Mouse (Mus musculus) hindbrain, embryonic 10.5 days (tissue): ENCODE results near the gene Ms4a10. TPM values are rescaled to one million over a fixed set of nuclear protein-coding genes. Genes with fewer than 3 reads are reported as not detected.

Experiments used
- DNase-seq: peaks from one replicate; pipeline ENCODE4 v3.0.0-alpha.2; 2017; ENCODE audit warnings: low spot score
- H3K27ac ChIP-seq: fragments of 300-500 bp; sonication (generic); 2 replicates; pipeline ENCODE4 v1.5.1; 2016; ENCODE audit warnings: mild to moderate bottlenecking, moderate library complexity
- H3K27me3 ChIP-seq: fragments of 300-500 bp; sonication (generic); 2 replicates; pipeline ENCODE4 v1.6.1; 2016; ENCODE audit warnings: mild to moderate bottlenecking; ENCODE audit not compliant: poor library complexity, insufficient read depth, severe bottlenecking
- H3K36me3 ChIP-seq: fragments of 300-500 bp; sonication (generic); 2 replicates; pipeline ENCODE4 v1.6.1; 2016; ENCODE audit warnings: mild to moderate bottlenecking, moderate library complexity
- H3K4me1 ChIP-seq: fragments of 300-500 bp; sonication (generic); replicated peaks from 2 replicates; pipeline ENCODE4 v1.6.1; 2016; ENCODE audit warnings: mild to moderate bottlenecking
- H3K4me3 ChIP-seq: fragments of 300-500 bp; sonication (generic); 2 replicates; pipeline ENCODE4 v1.5.1; 2016; ENCODE audit warnings: mild to moderate bottlenecking, moderate library complexity
- H3K9me3 ChIP-seq: fragments of 300-500 bp; sonication (generic); 2 replicates; pipeline ENCODE4 v1.6.1; 2016; ENCODE audit warnings: mild to moderate bottlenecking, moderate library complexity
- WGBS: fragments of 180-500 bp; shearing (Covaris S2); methylation state at CpG from one replicate; pipeline ENCODE4 v1.1.7; 2016; 5-methylcytosine and 5-hydroxymethylcytosine counted together
- polyA plus RNA-seq: library from polyadenylated mRNA; unstranded; fragments of >200 nt; fragmentation: Nextera tagmentation; extraction: Ambion mirVana; gene quantifications from 2 replicates; pipeline ENCODE4 v1.2.1, GENCODE M21; 2016

Ms4a10 gene
- polyA plus RNA-seq, 1 experiment from 2014 or later = not detected

DNA sequence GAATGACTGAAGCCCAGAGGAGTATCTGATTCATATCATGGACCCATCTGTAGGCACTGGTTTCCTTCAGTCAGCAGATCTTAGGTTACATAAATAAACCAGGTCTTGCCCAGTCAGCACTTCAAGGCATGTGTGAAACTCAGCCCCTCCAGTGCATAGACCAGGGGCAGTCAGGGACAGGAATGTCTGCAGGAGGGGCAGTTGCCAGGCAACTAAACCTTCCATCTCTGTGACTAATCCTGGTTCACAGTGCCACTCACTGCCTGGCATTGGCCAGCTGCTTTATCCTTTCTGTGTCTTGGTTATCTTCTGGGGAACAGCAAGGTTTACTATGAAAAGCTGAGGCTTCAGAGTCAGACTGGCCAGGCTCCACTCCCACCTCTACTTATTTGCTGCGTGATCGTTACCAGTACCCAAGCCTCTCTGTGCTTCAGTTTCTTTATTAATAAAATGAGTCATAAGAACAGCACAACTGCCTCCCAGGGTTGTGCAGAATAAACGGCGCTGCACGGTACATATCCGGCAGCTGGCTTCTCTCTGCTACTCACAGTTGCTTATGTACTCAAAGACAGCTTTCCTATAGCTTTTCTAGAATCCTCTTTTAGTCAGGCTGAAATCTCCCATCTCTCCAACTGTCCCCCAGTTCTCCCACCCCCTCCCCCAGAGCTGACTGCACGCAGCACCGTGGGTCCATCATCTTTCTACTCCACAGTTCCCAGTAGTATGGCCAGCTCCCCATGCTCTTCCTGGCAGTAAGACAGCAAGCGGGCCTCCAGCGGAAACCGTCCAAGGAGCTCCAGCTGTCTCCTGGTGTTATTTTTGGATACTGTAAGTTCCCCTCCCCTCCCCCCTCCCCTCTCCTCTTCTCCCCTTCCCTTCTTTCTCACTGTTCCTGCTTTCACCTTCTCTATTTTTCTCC, 22.2 kb downstream of the Ms4a10 start:
- Histone ChIP-seq H3K9me3 (no peaks in the 10 kb centered on the region), H3K36me3 (no peaks in the 10 kb centered on the region; the same call in 1 of the 2 replicates), H3K4me3 (no peak overlapping the region), H3K4me1 (peaks cover 32% of the 10 kb centered on the region), H3K27me3 (no peaks in the 10 kb centered on the region), H3K27ac (0 out of 2 replicates have a peak overlapping the region, but pooled peaks have one; percentile 36)
- peak; percentile 21 for DNase-seq
- 69% methylated on average over 11 of the region's 11 CpGs for WGBS

DNA sequence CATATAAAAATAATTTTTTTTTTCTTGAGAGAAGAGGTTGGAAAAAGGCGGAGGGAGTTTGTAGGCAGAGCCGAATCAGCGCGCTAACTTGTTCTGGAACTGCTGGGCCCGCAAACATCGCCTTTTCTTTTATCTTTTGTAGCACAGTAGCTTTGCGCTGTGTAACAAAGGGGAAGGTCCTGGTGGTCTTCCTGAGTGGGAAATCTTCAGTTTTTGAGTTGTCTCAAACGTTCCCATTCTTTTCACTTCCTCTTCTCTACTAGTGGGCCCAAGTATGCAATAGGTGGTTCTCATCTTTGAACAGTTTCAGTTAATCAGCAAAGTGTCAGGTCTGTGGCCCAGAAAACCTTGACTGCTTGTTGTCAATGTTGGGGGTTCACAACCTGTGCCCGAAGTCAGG, 24.9 kb downstream of the Ms4a10 start:
- Histone ChIP-seq H3K27me3 (no peaks in the 10 kb centered on the region), H3K4me1 (peaks cover 44% of the 10 kb centered on the region), H3K36me3 (peaks cover 25% of the 10 kb centered on the region), H3K27ac (peak overlapping the region; percentile 82), H3K9me3 (no peaks in the 10 kb centered on the region), H3K4me3 (peak overlapping the region; percentile 98)
- DNase-seq = no peak
- WGBS = 41% methylated on average over 9 of the region's 9 CpGs

DNA sequence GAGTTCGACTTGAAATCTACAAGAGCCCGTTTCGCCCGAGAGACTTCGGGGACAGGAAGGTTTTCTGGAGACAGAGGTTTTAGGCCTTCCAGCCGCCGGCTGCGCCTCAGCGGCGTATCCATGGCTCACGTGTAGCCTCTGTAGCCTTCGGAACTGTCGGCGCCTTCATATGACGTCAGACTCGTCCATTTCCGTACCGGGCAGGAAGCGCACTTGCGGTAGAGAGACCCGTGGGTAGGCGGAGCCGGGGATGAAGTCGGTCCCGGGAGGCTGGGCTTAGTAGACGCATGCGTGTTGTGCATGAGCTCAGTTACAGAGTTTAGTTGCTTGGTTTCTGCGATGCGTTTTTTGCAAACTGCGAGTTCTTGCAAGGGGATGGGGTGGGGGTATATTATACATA, 25.4 kb downstream of the Ms4a10 start, which contains the start of gene Ccdc86:
Ccdc86 (minus strand) TSS at position 155 of the 400 bp plus-strand sequence.
- WGBS = under 1% methylated on average over 30 of the region's 30 CpGs
- no peaks in the 10 kb centered on the region for H3K27me3 ChIP-seq
- peak within 1 kb of the TSS; percentile 98 for H3K4me3 ChIP-seq
- DNase-seq = peak; percentile 98
- H3K9me3 ChIP-seq = no peaks in the 10 kb centered on the region
- H3K36me3 ChIP-seq = peaks cover 29% of the 10 kb centered on the region
- peak within 1 kb of the TSS; percentile 82 for H3K27ac ChIP-seq
- peaks cover 44% of the 10 kb centered on the region for H3K4me1 ChIP-seq

DNA sequence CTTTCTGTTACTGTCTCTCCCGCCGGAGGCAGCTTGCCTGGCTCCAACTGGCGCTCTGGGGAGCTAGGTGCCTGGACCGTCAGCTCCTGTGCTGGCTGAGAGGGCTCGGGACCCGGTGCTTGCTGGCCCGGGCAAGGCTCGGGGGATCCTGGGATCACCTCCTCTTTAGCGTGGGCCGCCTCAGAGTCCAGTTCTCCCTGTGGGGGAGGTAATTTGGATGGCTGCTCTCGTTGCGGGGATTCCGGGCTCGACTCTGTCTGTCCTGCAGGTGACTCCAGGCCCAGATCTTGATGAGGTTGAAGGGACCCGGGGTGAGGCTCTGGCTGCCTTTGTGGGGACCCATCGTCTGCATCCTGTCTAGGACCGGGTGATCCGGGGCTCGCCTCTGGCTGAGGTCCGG, 26.1 kb downstream of the Ms4a10 start:
- under 1% methylated on average over 20 of the region's 20 CpGs for WGBS

DNA sequence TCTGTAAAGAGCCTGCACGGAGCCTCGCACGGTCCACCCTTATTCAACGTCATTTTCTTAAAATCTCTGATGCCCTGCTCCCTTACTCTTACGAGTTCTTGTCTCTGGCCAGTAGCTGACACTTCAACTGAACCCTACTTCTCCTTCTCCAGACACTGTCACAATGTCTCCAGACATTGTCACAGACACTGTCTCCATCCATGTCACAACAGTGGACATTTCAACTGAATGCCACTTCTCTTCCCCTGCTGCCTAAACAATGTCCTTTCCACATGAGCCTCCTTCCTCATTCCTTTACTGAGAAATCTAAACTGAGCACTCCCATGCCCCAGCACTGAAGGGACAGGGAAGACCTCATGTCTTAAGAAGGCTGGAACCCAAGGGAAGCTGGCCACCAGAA, 27.3 kb downstream of the Ms4a10 start:
- Histone ChIP-seq H3K27ac (no peak overlapping the region), H3K9me3 (no peaks in the 10 kb centered on the region), H3K4me3 (peak overlapping the region; percentile 98), H3K36me3 (peaks cover 48% of the 10 kb centered on the region), H3K4me1 (peaks cover 39% of the 10 kb centered on the region), H3K27me3 (no peaks in the 10 kb centered on the region)
- WGBS = 90% methylated on average over 5 of the region's 5 CpGs
- DNase-seq = no peak

More for the DNA sequence above, 26.1 kb downstream of the Ms4a10 start:
- Histone ChIP-seq H3K27ac (peak overlapping the region; percentile 82), H3K4me3 (peak overlapping the region; percentile 98), H3K9me3 (no peaks in the 10 kb centered on the region), H3K36me3 (peaks cover 36% of the 10 kb centered on the region), H3K4me1 (peaks cover 44% of the 10 kb centered on the region), H3K27me3 (no peaks in the 10 kb centered on the region)
- DNase-seq = no peak

DNA sequence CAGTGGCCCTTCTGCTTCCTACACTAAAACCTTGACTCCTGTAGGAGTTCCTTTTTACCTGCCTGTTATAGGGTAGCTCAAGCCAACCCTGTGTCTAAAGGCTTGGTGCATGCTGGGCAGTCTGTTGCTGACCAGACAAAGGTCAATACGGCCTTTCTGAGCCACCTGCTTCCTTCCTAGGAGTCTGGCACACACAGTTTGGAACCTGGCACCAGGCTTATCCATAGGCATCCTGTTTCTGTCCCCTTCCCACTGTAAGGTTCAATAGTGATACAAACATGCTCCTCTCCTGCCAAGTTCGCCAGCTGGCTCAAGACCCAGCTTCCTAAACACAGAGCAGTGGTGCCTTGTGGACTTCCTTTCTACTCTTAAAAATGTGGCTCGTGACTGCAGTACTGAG, 28.0 kb downstream of the Ms4a10 start:
- 88% methylated on average over 3 of the region's 3 CpGs for WGBS
- Histone ChIP-seq H3K36me3 (peaks cover 55% of the 10 kb centered on the region), H3K27ac (no peak overlapping the region), H3K4me3 (peak overlapping the region; percentile 98), H3K4me1 (peaks cover 35% of the 10 kb centered on the region), H3K9me3 (no peaks in the 10 kb centered on the region), H3K27me3 (peaks cover 5% of the 10 kb centered on the region; the same call in 1 of the 2 replicates)
- no peak for DNase-seq

DNA sequence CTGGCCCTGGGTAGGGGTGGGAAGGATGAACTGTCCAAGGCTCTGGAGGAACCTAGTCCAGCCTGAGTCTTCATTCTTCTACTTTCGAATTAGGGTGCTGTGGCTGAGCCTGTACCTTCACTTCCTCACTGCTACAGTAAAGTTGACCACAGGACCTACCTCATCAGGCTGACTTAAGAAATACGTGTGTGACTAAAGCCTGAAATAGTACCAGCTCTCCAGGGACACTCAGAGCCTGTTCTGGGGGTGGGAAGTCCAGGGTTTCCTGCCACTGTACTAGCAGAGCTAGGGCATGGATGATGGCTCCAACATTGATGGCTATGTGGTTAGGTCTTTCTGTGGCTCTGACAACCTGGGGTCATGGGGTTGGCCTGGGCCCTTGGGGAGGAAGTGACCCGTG, 30.5 kb downstream of the Ms4a10 start:
- H3K9me3 ChIP-seq = no peaks in the 10 kb centered on the region
- DNase-seq = no peak
- H3K4me1 ChIP-seq = peaks cover 44% of the 10 kb centered on the region
- H3K27ac ChIP-seq = no peak overlapping the region
- no peak overlapping the region for H3K4me3 ChIP-seq
- 83% methylated on average over 3 of the region's 3 CpGs for WGBS
- H3K27me3 ChIP-seq = peaks cover 10% of the 10 kb centered on the region
- H3K36me3 ChIP-seq = peaks cover 55% of the 10 kb centered on the region

DNA sequence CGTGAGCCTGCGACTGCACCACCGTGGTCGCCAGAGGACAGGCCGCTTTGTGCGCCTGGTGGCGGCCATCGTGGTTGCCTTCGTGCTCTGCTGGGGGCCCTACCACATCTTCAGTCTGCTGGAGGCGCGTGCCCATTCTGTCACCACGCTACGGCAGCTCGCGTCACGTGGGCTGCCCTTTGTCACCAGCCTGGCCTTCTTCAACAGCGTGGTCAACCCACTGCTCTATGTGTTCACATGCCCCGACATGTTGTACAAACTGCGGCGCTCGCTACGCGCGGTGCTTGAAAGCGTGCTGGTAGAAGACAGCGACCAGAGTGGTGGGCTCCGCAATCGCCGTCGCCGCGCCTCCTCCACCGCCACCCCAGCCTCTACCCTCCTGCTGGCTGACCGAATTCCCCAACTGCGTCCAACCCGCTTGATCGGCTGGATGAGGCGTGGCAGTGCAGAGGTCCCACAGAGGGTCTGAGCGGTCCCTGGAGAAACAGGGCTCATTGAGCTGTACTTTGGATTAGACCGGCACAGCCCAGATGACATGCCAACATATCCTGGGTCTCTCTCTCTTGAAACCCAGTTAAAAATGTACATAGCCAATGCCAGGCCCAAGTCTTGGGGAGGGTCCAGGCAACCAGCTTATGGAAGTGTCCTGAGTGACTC, 33.5 kb downstream of the Ms4a10 start:
- 1% methylated on average over 40 of the region's 40 CpGs for WGBS
- peak; percentile 73 for DNase-seq
- Histone ChIP-seq H3K9me3 (no peaks in the 10 kb centered on the region), H3K4me1 (peaks cover 20% of the 10 kb centered on the region), H3K4me3 (peak overlapping the region; percentile 56), H3K27me3 (peaks cover 10% of the 10 kb centered on the region), H3K36me3 (peaks cover 44% of the 10 kb centered on the region), H3K27ac (peak overlapping the region; percentile 93)

DNA sequence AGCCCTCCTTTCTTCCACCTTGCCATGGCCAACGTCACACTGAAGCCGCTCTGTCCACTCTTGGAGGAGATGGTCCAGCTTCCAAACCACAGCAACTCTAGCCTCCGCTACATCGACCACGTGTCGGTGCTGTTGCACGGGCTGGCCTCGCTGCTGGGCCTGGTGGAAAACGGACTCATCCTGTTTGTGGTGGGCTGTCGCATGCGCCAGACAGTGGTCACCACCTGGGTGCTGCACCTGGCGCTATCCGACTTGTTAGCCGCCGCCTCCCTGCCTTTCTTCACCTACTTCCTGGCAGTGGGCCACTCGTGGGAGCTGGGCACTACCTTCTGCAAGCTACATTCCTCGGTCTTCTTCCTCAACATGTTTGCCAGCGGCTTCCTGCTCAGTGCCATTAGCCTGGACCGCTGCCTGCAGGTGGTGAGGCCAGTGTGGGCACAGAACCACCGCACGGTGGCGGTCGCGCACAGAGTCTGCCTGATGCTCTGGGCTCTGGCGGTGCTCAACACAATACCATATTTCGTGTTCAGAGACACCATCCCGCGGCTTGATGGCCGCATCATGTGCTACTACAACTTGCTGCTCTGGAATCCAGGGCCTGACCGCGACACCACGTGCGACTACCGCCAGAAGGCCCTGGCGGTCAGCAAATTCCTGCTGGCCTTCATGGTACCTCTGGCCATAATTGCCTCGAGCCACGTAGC, 34.2 kb downstream of the Ms4a10 start:
- peak; percentile 89 for DNase-seq
- peak overlapping the region; percentile 93 for H3K27ac ChIP-seq
- H3K36me3 ChIP-seq = peaks cover 38% of the 10 kb centered on the region
- peaks cover 20% of the 10 kb centered on the region for H3K4me1 ChIP-seq
- peak overlapping the region; percentile 56 for H3K4me3 ChIP-seq
- peaks cover 10% of the 10 kb centered on the region for H3K27me3 ChIP-seq
- 17% methylated on average over 37 of the region's 37 CpGs for WGBS
- H3K9me3 ChIP-seq = no peaks in the 10 kb centered on the region

DNA sequence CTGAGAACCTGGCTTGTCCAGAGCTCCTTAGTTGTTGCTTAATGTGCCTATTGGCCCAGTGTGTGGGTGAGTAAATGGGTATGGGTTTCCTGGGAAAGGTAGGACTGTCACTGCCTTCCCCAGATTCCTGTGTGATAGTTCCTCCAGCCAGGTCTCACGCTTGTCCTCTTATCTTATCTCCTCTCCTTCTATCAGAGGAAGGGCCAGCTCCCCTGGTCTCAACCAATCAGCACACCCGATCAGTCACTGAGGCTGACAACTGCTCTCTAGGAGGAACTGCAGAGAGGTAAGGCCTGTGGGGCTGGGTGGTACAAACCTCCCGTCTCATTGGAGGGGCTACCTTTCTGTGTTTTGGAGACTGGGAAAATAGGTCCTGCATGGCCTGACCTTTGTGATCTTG, 35.7 kb downstream of the Ms4a10 start:
- no peak for DNase-seq
- H3K36me3 ChIP-seq = peaks cover 23% of the 10 kb centered on the region
- no peak overlapping the region for H3K4me3 ChIP-seq
- no peaks in the 10 kb centered on the region for H3K9me3 ChIP-seq
- H3K4me1 ChIP-seq = peaks cover 23% of the 10 kb centered on the region
- H3K27me3 ChIP-seq = peaks cover 10% of the 10 kb centered on the region
- no peak overlapping the region for H3K27ac ChIP-seq
- 63% methylated on average over 3 of the region's 3 CpGs for WGBS

DNA sequence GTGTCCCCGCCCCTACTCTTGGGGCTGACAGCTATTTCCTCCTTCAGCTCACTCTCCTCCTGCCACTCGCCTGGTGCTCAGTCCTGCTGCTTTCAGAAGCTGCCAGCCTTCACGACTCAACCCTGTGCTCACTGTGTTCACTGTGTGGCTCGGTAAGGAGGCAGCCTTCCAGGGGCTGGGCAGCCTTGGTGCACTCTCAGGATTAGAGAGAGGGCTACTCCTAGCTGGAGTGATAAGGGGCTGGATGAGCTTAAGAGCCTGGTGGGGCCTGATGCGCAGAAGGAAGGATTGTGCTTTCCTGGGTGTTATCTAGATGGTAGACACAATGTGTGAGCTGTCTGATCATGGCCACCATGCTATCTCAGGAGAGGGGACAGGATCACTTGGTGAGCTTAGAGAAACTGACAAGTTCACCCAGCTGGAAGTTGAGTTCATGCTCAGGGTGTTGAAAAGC, 37.3 kb downstream of the Ms4a10 start, which contains the start of gene Ptgdr2:
Ptgdr2 (plus strand) TSS at position 51 of the 454 bp plus-strand sequence.
- Histone ChIP-seq H3K9me3 (no peaks in the 10 kb centered on the region), H3K27ac (no peak within 1 kb of the TSS), H3K27me3 (peaks cover 10% of the 10 kb centered on the region), H3K4me1 (peaks cover 23% of the 10 kb centered on the region), H3K36me3 (peaks cover 6% of the 10 kb centered on the region), H3K4me3 (no peak within 1 kb of the TSS)
- WGBS = 63% methylated on average over 5 of the region's 5 CpGs
- DNase-seq = no peak

DNA sequence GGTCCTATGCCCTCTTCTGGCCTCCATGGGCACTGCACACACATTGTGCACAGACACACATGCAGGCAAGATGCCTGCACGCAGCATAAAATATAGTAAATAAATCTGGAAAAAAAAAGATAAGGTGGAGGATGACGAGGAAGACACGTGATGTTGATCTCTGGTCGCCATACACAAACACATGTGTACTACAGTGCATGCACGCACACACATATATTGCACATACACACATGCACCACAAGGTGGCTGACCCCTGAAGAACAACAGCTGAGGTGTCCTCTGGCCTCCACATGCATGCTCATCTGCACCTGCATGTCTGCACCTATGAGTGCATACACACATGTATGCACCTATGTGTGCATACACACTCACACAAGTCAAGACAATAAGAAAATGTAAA, 38.4 kb downstream of the Ms4a10 start:
- no peak for DNase-seq
- Histone ChIP-seq H3K27ac (no peak overlapping the region), H3K36me3 (no peaks in the 10 kb centered on the region), H3K27me3 (peaks cover 5% of the 10 kb centered on the region; the same call in 1 of the 2 replicates), H3K9me3 (no peaks in the 10 kb centered on the region), H3K4me3 (no peak overlapping the region), H3K4me1 (peaks cover 17% of the 10 kb centered on the region)
- WGBS = 92% methylated on average over 5 of the region's 5 CpGs
